Mouse (Mus musculus) limb, embryonic 14.5 days (tissue): ENCODE measurements around the gene Zfp750. TPM values are rescaled to one million over a fixed set of nuclear protein-coding genes. Genes with fewer than 3 reads are reported as not detected.

Experiments used
- ATAC-seq: fragments of 200-750 bp; cut with Nextera tagmentation; 2 replicates; pipeline ENCODE4 v1.8.0; 2017; ENCODE audit warnings: low read depth, moderate number of reproducible peaks, moderate TSS enrichment; ENCODE audit not compliant: low FRiP score
- DNase-seq: peaks from one replicate; pipeline ENCODE4 v3.0.0-alpha.2; 2015; ENCODE audit warnings: low spot score
- H3K27ac ChIP-seq: fragments of 300-500 bp; sonication (generic); replicated peaks from 2 replicates; pipeline ENCODE4 v1.5.1; 2014; ENCODE audit warnings: low read depth, mild to moderate bottlenecking, low read length, moderate library complexity, mixed read lengths
- H3K27me3 ChIP-seq: fragments of 300-500 bp; sonication (generic); 2 replicates; pipeline ENCODE4 v1.6.1; 2014; ENCODE audit warnings: low read length, mixed read lengths; ENCODE audit not compliant: control insufficient read depth, insufficient read depth
- H3K36me3 ChIP-seq: fragments of 300-500 bp; sonication (generic); 2 replicates; pipeline ENCODE4 v1.6.1; 2014; ENCODE audit warnings: mild to moderate bottlenecking, low read length, moderate library complexity, mixed read lengths; ENCODE audit not compliant: control insufficient read depth, insufficient read depth
- H3K4me1 ChIP-seq: fragments of 300-500 bp; sonication (generic); 2 replicates; pipeline ENCODE4 v1.6.1; 2014; ENCODE audit warnings: antibody characterized with exemption, low read length, mixed read lengths; ENCODE audit not compliant: control insufficient read depth, insufficient read depth
- H3K4me2 ChIP-seq: fragments of 300-500 bp; sonication (generic); replicated peaks from 2 replicates; pipeline ENCODE4 v1.6.1; 2014; ENCODE audit warnings: low read depth, mild to moderate bottlenecking, low read length, moderate library complexity; ENCODE audit not compliant: severe bottlenecking
- H3K4me3 ChIP-seq: fragments of 300-500 bp; sonication (generic); replicated peaks from 2 replicates; pipeline ENCODE4 v1.5.1; 2014; ENCODE audit warnings: low read length
- H3K9ac ChIP-seq: fragments of 300-500 bp; sonication (generic); 2 replicates; pipeline ENCODE4 v1.6.1; 2014; ENCODE audit warnings: mild to moderate bottlenecking, low read depth, low read length, moderate library complexity; ENCODE audit not compliant: severe bottlenecking
- H3K9me3 ChIP-seq: fragments of 300-500 bp; sonication (generic); 2 replicates; pipeline ENCODE4 v1.6.1; 2016; ENCODE audit warnings: low read length; ENCODE audit not compliant: control insufficient read depth
- POLR2A ChIP-seq: fragments of 200-500 bp; IDR thresholded peaks from 2 replicates; pipeline ENCODE4 v1.8.0; 2012; ENCODE audit warnings: inconsistent platforms, mild to moderate bottlenecking, moderate library complexity, borderline replicate concordance; ENCODE audit not compliant: insufficient read depth, insufficient read length; ENCODE audit errors: extremely low read depth
- WGBS: fragments of 180-500 bp; shearing (Covaris S2); extraction: QIAGEN DNeasy Blood & Tissue Kit; methylation state at CpG from one replicate; pipeline ENCODE4 v1.1.7; 2014; 5-methylcytosine and 5-hydroxymethylcytosine counted together
- polyA plus RNA-seq, 2 experiments: library from polyadenylated mRNA; depleted of rRNA in 1 of 2; stranded (reverse) in 1 of 2; unstranded in 1 of 2; fragments of >200 nt; fragmentation: Nextera tagmentation in 1 of 2; extraction: Ambion mirVana in 1 of 2; gene quantifications; 2 replicates each; pipeline versions ENCODE4 v1.2.1 to v1.2.3; 2012 to 2014

Gene Zfp750
- polyA plus RNA-seq, 2 experiments = 12.8 to 24.0 TPM

- H3K27ac ChIP-seq = no peak overlapping the region
- no peak for TF ChIP-seq POLR2A
- 83% methylated on average over 6 of the region's 6 CpGs for WGBS
- DNase-seq (no peak), ATAC-seq (no peak)
- H3K36me3 ChIP-seq = peaks cover 30% of the 10 kb centered on the region
- H3K27me3 ChIP-seq = no peaks in the 10 kb centered on the region
- no peak overlapping the region for H3K4me2 ChIP-seq
- no peak overlapping the region for H3K9ac ChIP-seq
- H3K4me3 ChIP-seq = no peak overlapping the region
- H3K9me3 ChIP-seq = no peaks in the 10 kb centered on the region
- H3K4me1 ChIP-seq = no peaks in the 10 kb centered on the region
These were observed 51.7 kb downstream of the Zfp750 start for GRCm38 (mm10) chr11:121467408-121467807.

Other genes starting within 250 kb of the Zfp750 start
- 94.5 and 110 TPM in 2 replicates for gene Wdr45b, start 164.9 kb downstream of the Zfp750 start, polyA plus RNA-seq (2012; rRNA removed)
- gene Wdr45b, start 164.9 kb downstream of the Zfp750 start, polyA plus RNA-seq (2014; fragmentation: Nextera tagmentation; extraction: Ambion mirVana) = 113 and 116 TPM in 2 replicates
- 10.8 and 13.0 TPM in 2 replicates for gene Rab40b, start 131.1 kb downstream of the Zfp750 start, polyA plus RNA-seq (2012; rRNA removed)
- 16.8 and 19.0 TPM in 2 replicates for gene Rab40b, start 131.1 kb downstream of the Zfp750 start, polyA plus RNA-seq (2014; fragmentation: Nextera tagmentation; extraction: Ambion mirVana)
- 11.2 and 11.6 TPM in 2 replicates for gene Fn3krp, start 97.9 kb downstream of the Zfp750 start, polyA plus RNA-seq (2012; rRNA removed)
- gene Fn3krp, start 97.9 kb downstream of the Zfp750 start, polyA plus RNA-seq (2014; fragmentation: Nextera tagmentation; extraction: Ambion mirVana) = 7.3 and 7.4 TPM in 2 replicates
- gene Fn3k, start 84.4 kb downstream of the Zfp750 start, polyA plus RNA-seq (2012; rRNA removed) = 1.2 and 1.3 TPM in 2 replicates
- gene Fn3k, start 84.4 kb downstream of the Zfp750 start, polyA plus RNA-seq (2014; fragmentation: Nextera tagmentation; extraction: Ambion mirVana) = 0.61 and 0.81 TPM in 2 replicates
- gene Tbcd, start 67.4 kb downstream of the Zfp750 start, polyA plus RNA-seq (2012; rRNA removed) = 43.4 and 45.0 TPM in 2 replicates
- gene Tbcd, start 67.4 kb downstream of the Zfp750 start, polyA plus RNA-seq (2014; fragmentation: Nextera tagmentation; extraction: Ambion mirVana) = 38.7 and 42.0 TPM in 2 replicates
- gene B3gntl1, start 153.8 kb upstream of the Zfp750 start, polyA plus RNA-seq (2012; rRNA removed) = 14.4 and 16.5 TPM in 2 replicates
- gene B3gntl1, start 153.8 kb upstream of the Zfp750 start, polyA plus RNA-seq (2014; fragmentation: Nextera tagmentation; extraction: Ambion mirVana) = 8.6 and 9.9 TPM in 2 replicates
- gene Metrnl, start 182.2 kb upstream of the Zfp750 start, polyA plus RNA-seq (2012; rRNA removed) = 31.0 and 33.0 TPM in 2 replicates
- gene Metrnl, start 182.2 kb upstream of the Zfp750 start, polyA plus RNA-seq (2014; fragmentation: Nextera tagmentation; extraction: Ambion mirVana) = 46.0 and 47.9 TPM in 2 replicates